Mouse (Mus musculus) kidney, adult 9 months (tissue): ENCODE results near the gene Armc12.

Source experiments
- DNase-seq: peaks from one replicate; pipeline ENCODE4 v3.0.0; 2022

Armc12 gene

GRCm38 (mm10) chr17:28513844-28514243, 16.8 kb upstream of the Armc12 start:
- peak; percentile 56 for DNase-seq

- DNase-seq: peak; percentile 24
Measured at GRCm38 (mm10) chr17:28514555-28514954, 16.1 kb upstream of the Armc12 start.

GRCm38 (mm10) chr17:28515431-28516341, 14.9 kb upstream of the Armc12 start:
- peak; percentile 66 for DNase-seq

DNA sequence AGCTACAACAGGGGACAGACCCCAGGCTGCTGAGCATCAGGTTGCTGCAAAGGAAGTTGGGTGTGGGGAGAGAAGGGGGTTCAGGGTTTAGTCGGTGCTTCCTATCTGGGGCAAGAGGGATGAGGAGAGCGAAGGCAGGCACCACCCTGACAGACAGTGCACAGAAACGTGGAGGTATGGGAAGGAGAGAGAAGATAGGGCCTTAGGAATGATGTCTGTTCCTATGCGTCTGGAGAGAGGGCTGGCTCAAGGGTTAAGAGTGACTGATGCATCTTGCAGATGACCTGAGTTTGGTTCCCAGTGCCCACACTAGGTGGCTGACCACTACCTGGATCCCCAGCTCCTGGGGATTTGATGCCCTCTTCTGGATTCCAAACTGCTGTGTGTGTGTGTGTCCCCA, 13.7 kb upstream of the Armc12 start:
- peak; percentile 20 for DNase-seq

GRCm38 (mm10) chr17:28517441-28517955, 13.1 kb upstream of the Armc12 start, which contains the start of gene Fkbp5:
Gene Fkbp5 (minus strand): TSS chr17:28517527.
- peak; percentile 89 for DNase-seq

GRCm38 (mm10) chr17:28517956-28518614, 12.5 kb upstream of the Armc12 start:
- peak; percentile 95 for DNase-seq

DNA sequence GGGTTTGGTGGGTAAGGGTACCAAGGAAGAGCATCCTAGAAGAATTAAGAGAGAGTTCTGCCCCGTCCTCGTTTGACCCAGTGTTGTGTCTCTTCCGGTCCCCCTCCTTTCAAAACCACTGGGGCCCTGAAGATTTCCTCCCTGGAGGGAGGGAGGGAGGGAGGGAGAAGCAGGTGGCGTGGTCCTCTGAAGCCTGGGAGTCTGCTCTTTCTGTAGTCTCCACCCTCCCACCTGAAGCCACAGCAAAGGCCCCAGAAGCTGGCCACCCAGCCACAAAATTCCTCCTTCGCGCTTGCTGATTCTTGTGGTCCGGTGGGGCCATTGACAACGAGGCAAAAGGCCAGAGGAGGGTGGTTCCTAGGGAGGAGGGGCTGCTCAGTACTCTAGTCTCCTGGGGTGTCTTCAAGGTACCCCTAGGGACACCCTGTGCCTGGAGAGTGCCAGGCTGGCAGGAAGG, 12.0 kb upstream of the Armc12 start:
- peak; percentile 64 for DNase-seq

- peak; percentile 53 for DNase-seq
Measured at GRCm38 (mm10) chr17:28519827-28520226, 10.8 kb upstream of the Armc12 start.

DNA sequence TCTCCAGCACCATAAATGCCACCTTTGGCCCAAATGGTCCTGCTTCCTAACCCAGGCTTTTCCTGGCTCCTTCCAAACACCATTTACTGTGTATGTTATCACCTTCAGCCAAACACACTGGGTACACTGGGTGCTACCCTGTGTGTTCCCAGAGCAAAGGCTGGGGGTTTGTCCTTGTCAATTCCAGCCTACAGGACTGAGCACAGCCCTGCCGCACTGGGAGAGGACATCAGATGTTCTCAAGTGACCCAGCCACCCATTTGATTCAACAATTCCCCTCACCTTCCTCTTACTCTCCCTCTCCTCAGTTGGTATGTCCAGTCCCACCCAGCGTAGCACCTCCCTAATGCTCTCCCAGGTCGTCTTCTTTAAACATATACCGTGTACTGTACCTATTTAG, 10.0 kb upstream of the Armc12 start:
- peak; percentile 25 for DNase-seq

GRCm38 (mm10) chr17:28521071-28521726, 9.4 kb upstream of the Armc12 start:
- peak; percentile 22 for DNase-seq

GRCm38 (mm10) chr17:28521920-28522319, 8.7 kb upstream of the Armc12 start:
- DNase-seq: peak; percentile 64

DNA sequence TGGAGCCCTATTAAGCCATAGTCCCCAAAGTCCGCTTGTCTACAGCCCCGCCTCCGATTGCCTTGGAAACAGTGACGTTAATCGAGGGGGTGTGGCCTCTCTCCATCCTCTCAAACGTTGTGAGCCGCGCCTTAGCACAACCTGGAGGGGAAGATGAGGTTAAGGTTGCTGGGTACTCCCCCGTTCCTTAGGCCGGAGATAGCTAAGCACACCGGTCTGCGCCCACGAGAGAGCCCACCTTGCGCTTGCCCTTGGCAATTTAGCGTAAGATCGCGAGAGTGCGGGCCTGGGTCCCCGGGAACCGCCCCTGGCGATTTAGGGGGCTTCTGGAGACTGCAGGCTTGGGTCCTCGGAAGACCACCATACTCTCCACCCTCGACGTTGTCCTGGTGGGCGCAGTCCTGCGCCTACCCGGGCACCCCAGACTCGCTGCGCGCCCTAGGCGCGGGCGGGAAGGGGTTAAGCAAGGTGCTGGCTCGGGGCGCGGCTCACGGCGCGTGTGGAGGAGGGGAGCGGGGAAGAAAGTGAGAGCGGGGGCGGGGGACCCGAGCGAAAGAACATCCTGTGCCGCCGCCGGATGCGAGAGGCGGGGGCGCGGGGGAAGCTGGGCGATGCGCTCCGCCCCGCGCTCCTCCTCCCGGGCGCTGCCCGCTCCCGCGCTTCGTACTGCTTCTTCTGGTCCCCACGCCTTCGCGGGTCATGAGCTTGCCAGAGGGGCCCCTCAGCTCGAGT, 7.8 kb upstream of the Armc12 start:
- DNase-seq: peak; percentile 97

DNA sequence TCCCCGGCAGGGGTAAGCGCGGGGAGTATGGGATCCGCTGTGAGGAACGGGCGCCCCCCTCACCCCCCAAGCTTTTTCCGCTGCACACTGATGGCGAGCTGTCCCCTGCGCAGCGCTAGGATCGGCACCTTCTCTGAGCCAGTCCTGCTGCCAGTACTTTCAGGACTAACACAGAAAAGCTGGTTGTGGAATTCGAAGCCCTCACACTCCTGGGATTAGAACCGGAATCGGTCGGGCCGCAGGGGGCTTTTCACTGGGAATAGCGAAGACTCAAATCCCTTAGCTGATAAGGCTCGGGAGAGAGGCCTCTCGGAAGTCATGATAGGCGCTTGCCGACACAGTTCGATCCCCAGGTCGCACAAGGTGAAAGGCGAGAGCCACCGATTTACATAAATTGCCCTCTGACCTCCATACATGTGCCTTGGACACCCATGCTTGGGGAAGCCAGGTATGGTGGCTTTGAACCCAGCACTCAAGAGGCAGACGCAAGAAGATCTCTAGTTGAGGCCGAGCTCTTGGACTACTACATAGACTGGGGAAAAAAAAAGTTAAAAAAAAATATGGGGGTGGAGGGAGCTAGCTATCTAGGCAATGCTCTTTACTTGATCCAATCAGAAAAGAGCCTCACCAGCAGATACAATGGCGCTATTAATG, 7.1 kb upstream of the Armc12 start:
- DNase-seq: no peak

- DNase-seq: peak; percentile 40
Measured at GRCm38 (mm10) chr17:28524009-28524695, 6.5 kb upstream of the Armc12 start.

- DNase-seq: no peak
Measured at GRCm38 (mm10) chr17:28524831-28525430, 5.7 kb upstream of the Armc12 start.

DNA sequence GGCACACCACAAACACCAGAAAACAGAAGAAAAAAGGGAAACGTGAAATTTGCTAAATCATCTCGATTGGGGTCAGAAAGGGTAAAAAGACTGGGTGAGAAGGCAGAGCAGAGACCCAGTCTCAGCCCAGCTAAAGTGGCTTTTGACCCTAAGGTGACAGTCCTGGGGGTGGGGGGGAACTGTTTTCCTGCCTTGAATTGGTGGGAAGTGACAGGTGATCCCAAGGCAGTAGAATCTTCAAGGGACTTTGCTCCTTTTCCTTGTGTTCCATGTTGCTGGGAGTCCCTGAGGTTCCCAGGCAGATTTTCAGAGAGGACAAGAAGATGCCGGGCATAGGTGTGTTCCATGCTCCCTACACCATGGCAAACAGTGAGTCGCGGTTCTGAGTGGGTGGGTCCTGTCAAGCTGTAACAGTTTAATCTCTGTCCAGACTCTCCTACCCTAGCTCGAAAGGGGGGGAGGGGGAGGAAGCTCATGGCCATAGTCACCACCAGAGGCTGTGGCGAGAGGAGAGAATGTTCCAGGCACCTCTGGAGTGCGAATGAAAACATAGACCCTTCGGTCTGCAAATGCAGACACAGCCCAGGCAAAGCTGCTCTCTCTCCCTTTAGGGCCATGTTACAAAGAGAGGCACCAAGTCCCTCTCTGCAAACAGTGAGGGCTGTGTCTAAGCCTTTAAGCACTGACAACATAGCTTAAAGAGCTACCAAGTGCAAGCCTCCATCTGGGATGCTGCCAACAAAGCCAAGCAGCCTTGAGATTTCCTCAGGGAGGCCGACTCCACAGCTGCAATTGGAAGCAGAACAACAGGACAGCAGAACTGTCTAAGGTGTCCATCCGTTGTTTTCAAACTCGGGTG, 3.2 kb upstream of the Armc12 start:
- DNase-seq: peak; percentile 44

- DNase-seq: peak; percentile 89
Measured at GRCm38 (mm10) chr17:28528043-28528351, 2.6 kb upstream of the Armc12 start.

DNA sequence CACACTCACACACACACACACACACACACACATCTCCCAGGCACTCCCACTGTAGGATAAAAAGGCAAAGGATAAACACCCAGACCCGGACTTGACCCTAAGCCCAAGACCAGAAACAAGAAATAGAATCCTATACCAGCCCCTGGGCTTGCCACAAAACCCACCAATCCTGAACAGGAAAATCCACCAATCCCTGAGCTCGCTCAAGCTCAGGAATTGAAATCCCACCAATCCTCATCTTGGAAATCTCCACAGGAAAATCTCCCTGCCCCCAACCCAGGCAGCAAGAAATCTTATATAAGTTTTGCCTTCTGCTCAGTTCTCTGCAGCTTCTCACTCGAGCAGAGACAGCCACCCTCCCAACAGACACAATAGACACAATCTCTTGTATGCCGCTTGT, 1.5 kb upstream of the Armc12 start:
- no peak for DNase-seq

DNA sequence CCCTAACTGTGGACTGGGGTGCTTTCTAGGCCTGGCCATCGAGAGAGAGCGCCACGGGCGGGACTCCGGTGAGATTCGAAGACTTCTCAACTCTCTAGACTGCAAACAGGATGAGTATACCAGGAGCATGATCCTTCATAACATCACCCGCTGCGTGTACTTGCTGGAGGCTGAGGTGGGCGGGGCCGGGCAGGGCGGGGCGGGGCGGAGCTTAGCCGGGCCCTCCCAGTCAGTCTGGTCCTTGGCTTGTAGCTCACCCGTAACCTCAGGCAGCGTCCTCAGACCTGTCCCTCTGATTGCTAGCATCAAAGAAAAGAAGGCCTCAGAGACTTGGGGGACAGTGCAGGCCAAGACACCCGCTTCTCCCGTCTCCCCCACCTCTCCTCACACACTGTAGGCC, 1.3 kb downstream of the Armc12 start:
- DNase-seq: peak; percentile 56

- no peak for DNase-seq
Measured at GRCm38 (mm10) chr17:28532557-28532956, 2.0 kb downstream of the Armc12 start.
